Mouse (Mus musculus) olfactory bulb, adult 2 months (tissue): ENCODE measurements around the gene Ociad1.

ENCODE experiments used
- CTCF ChIP-seq: fragments of 200-500 bp; IDR thresholded peaks from 2 replicates; pipeline ENCODE4 v1.5.1; 2012; ENCODE audit warnings: low read depth, mild to moderate bottlenecking, low read length, moderate library complexity; ENCODE audit not compliant: insufficient read depth
- POLR2A ChIP-seq: fragments of 200-500 bp; IDR thresholded peaks from 2 replicates; pipeline ENCODE4 v1.6.1; 2012; ENCODE audit warnings: mild to moderate bottlenecking, low read depth, low read length, moderate library complexity; ENCODE audit not compliant: insufficient read depth

DNA sequence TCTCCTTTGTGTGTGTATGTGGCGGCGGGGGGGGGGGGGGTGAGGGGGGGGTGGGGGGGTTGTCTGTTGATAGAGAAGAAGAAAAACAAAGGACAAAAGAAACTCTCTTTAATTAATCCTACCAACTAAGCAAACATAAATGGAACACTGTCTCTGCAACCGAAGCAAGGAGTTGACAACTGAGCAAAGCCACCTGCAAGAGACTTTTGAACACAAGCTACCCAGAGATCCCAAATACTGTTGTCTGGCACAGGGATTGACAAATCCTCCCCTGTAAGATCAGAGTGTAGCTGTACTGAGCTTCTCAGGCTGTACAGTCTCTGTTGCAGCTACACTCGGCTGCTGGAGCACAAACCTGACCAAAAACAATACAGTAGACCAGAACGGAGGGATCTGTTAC is 28.5 kb upstream of the Ociad1 start:
- TF ChIP-seq CTCF (no peak), POLR2A (no peak)
